Mouse (Mus musculus): ENCODE results near the gene Nr0b2.

DNA sequence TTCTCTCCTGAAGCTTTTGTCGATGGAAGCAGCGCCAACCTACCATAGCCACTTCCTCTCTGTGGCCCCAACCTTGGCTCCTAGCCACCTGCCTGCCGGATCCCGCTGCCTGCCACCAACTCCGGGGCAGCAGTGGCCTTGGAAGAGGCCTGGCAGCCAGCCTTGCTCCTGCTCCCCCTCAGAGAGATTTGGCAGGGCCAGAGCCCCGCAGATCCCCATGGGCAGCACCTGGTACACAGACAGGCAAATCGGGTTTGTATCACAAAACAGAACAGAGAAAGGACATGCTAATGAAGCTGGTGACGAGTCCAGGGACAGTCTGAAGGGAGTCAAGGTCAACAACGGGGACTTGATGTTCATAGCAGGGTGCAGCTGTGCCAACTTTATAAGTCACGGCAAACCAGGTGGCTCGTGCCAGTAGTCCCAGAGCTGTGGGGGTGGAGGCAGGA lies 10.0 kb downstream of the Nr0b2 start:
- TF ChIP-seq CTCF (IDR thresholded peaks at IDR 0.05; ENCODE audit: insufficient read depth, low read length) (no peak), POLR2A (IDR thresholded peaks at IDR 0.05; ENCODE audit: borderline replicate concordance, extremely low read depth, low read depth, low read length) (no peak)
